In the genomic region with DNA sequence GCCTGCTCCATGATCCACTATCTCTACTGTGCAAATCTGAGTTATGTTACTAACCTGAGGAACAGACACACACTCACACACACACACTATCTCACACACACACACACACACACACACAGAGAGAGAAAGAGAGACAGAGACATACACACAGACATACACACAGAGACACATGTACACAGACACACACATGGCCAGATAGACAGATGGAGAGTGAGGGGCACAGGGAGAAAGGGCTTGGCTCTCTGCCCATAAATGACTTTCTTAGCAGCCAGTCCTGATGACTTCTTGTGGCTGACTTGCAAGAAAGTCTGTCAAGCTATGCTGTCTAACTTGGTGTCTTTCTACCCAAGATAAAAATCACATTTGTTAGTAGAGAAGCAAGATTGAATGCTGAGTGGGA, we compare ENCODE assay signal across 14 mouse cellular contexts.
"Had no signal": no experiment of that assay in that cellular context is flagged by ENCODE, and none has a peak within 500 bp of the region (broad histone marks: within the 10 kb centered on the region; RNA-seq: fewer than 3 reads in every experiment).

No protein-coding gene starts in this region.

- H3K4me1 ChIP-seq: limb, embryonic 10.5 days; liver, embryonic 15.5 days; megakaryocyte, embryonic 14.5 days; neural tube, embryonic 12.5 days had no signal

- H3K9ac ChIP-seq: liver, embryonic 15.5 days; lung, embryonic 15.5 days; neural tube, embryonic 12.5 days had no signal

- H3K4me2 ChIP-seq: liver, embryonic 11.5 days; liver, embryonic 15.5 days; lung, embryonic 15.5 days; midbrain, embryonic 11.5 days; neural tube, embryonic 12.5 days had no signal

- H3K4me3 ChIP-seq: layer of hippocampus, adult 2 months; limb, embryonic 10.5 days; liver, embryonic 15.5 days; lung, embryonic 15.5 days; megakaryocyte, embryonic 14.5 days; neural tube, embryonic 12.5 days had no signal

- H3K27me3 ChIP-seq: liver, embryonic 15.5 days; lung, embryonic 15.5 days; megakaryocyte, embryonic 14.5 days; neural tube, embryonic 12.5 days had no signal

- H3K27ac ChIP-seq: limb, embryonic 10.5 days; liver, embryonic 15.5 days; lung, embryonic 15.5 days; macrophage; neural tube, embryonic 12.5 days; stomach, postnatal 0 days had no signal

- DNase-seq: kidney, postnatal 10 days; kidney, postnatal 4 days; lung, postnatal 14 days; thymus, postnatal 4 days had no signal

- H3K9me3 ChIP-seq: limb, embryonic 10.5 days; liver, embryonic 15.5 days; lung, embryonic 15.5 days; neural tube, embryonic 12.5 days had no signal

- H3K36me3 ChIP-seq: limb, embryonic 10.5 days; liver, embryonic 15.5 days; lung, embryonic 15.5 days; neural tube, embryonic 12.5 days had no signal
